Mouse (Mus musculus): ENCODE results near the gene Hamp2. TPM values are rescaled to one million over a fixed set of nuclear protein-coding genes. Genes with fewer than 3 reads are reported as not detected.

Hamp2 gene
- polyA plus RNA-seq, 1 experiment from 2014 or later = 0.52 TPM

- ATAC-seq (ENCODE audit: low FRiP score, low TSS enrichment) (no peak), DNase-seq (ENCODE audit: low spot score) (no peak)
- H3K36me3 ChIP-seq (ENCODE audit: control insufficient read depth, insufficient read depth, low read length) = peaks cover 2% of the 10 kb centered on the region; the same call in 1 of the 2 replicates
- no peaks in the 10 kb centered on the region for H3K9me3 ChIP-seq (ENCODE audit: control insufficient read depth, low read length)
- whole genome bisulfite sequencing = 57% methylated on average over 4 of the region's 4 CpGs
- TF ChIP-seq CTCF (IDR thresholded peaks at IDR 0.05; ENCODE audit: low read depth) (no peak), EP300 (optimal IDR thresholded peaks at IDR 0.05) (no peak)
- H3K4me2 ChIP-seq (replicated peaks; ENCODE audit: low read depth) = no peak overlapping the region
- H3K27me3 ChIP-seq (ENCODE audit: control insufficient read depth, insufficient read depth, low read length) = no peaks in the 10 kb centered on the region
- H3K9ac ChIP-seq (ENCODE audit: low read length) = no peak overlapping the region
- no peak overlapping the region for H3K4me3 ChIP-seq (ENCODE audit: low read depth, low read length)
- no peak overlapping the region for H3K27ac ChIP-seq (replicated peaks)
- no peaks in the 10 kb centered on the region for H3K4me1 ChIP-seq (replicated peaks; ENCODE audit: control insufficient read depth, insufficient read depth)
Measured at GRCm38 (mm10) chr7:30969174-30969573, 44.7 kb upstream of the Hamp2 start.

GRCm38 (mm10) chr7:30968611-30969010 lies 44.1 kb upstream of the Hamp2 start:
- Histone ChIP-seq H3K9ac (ENCODE audit: low read length) (no peak overlapping the region), H3K4me1 (replicated peaks; ENCODE audit: control insufficient read depth, insufficient read depth) (no peaks in the 10 kb centered on the region), H3K27me3 (ENCODE audit: control insufficient read depth, insufficient read depth, low read length) (no peaks in the 10 kb centered on the region), H3K4me3 (ENCODE audit: low read depth, low read length) (no peak overlapping the region), H3K36me3 (ENCODE audit: control insufficient read depth, insufficient read depth, low read length) (peaks cover 2% of the 10 kb centered on the region; the same call in 1 of the 2 replicates), H3K27ac (replicated peaks) (no peak overlapping the region), H3K9me3 (ENCODE audit: control insufficient read depth, low read length) (no peaks in the 10 kb centered on the region), H3K4me2 (replicated peaks; ENCODE audit: low read depth) (no peak overlapping the region)
- 87% methylated on average over 8 of the region's 8 CpGs for WGBS
- DNase-seq (ENCODE audit: low spot score) (no peak), ATAC-seq (ENCODE audit: low FRiP score, low TSS enrichment) (no peak)
- TF ChIP-seq EP300 (optimal IDR thresholded peaks at IDR 0.05) (no peak), CTCF (IDR thresholded peaks at IDR 0.05; ENCODE audit: low read depth) (no peak)

- ATAC-seq (ENCODE audit: low FRiP score, low TSS enrichment) = no peak
- Histone ChIP-seq H3K9me3 (ENCODE audit: control insufficient read depth, low read length) (no peaks in the 10 kb centered on the region), H3K36me3 (ENCODE audit: control insufficient read depth, insufficient read depth, low read length) (peaks cover 2% of the 10 kb centered on the region; the same call in 1 of the 2 replicates), H3K4me1 (replicated peaks; ENCODE audit: control insufficient read depth, insufficient read depth) (no peaks in the 10 kb centered on the region), H3K27ac (replicated peaks) (no peak overlapping the region), H3K9ac (ENCODE audit: low read length) (no peak overlapping the region), H3K4me3 (ENCODE audit: low read depth, low read length) (no peak overlapping the region), H3K4me2 (replicated peaks; ENCODE audit: low read depth) (no peak overlapping the region), H3K27me3 (ENCODE audit: control insufficient read depth, insufficient read depth, low read length) (no peaks in the 10 kb centered on the region)
- TF ChIP-seq CTCF (IDR thresholded peaks at IDR 0.05; ENCODE audit: low read depth) (no peak), EP300 (optimal IDR thresholded peaks at IDR 0.05) (no peak)
- DNase-seq (ENCODE audit: low spot score) = no peak
- WGBS = 82% methylated on average over 3 of the region's 3 CpGs
Measured at GRCm38 (mm10) chr7:30966657-30967056, 42.2 kb upstream of the Hamp2 start.

- ATAC-seq (ENCODE audit: low FRiP score, low TSS enrichment) = no peak
- Histone ChIP-seq H3K9ac (ENCODE audit: low read length) (no peak overlapping the region), H3K4me3 (ENCODE audit: low read depth, low read length) (no peak overlapping the region), H3K27me3 (ENCODE audit: control insufficient read depth, insufficient read depth, low read length) (no peaks in the 10 kb centered on the region), H3K36me3 (ENCODE audit: control insufficient read depth, insufficient read depth, low read length) (peaks cover 2% of the 10 kb centered on the region; the same call in 1 of the 2 replicates), H3K4me1 (replicated peaks; ENCODE audit: control insufficient read depth, insufficient read depth) (no peaks in the 10 kb centered on the region), H3K27ac (replicated peaks) (no peak overlapping the region), H3K4me2 (replicated peaks; ENCODE audit: low read depth) (no peak overlapping the region), H3K9me3 (ENCODE audit: control insufficient read depth, low read length) (no peaks in the 10 kb centered on the region)
- 88% methylated on average over 14 of the region's 14 CpGs for WGBS
- DNase-seq (ENCODE audit: low spot score) = no peak
- no peak for TF ChIP-seq CTCF (IDR thresholded peaks at IDR 0.05; ENCODE audit: low read depth)
- TF ChIP-seq EP300 (optimal IDR thresholded peaks at IDR 0.05) = no peak
Measured at GRCm38 (mm10) chr7:30965677-30966076, 41.2 kb upstream of the Hamp2 start.

- H3K27me3 ChIP-seq (ENCODE audit: control insufficient read depth, insufficient read depth, low read length) = no peaks in the 10 kb centered on the region
- 82% methylated on average over 7 of the region's 7 CpGs for WGBS
- no peak for ATAC-seq (ENCODE audit: low FRiP score, low TSS enrichment)
- H3K9me3 ChIP-seq (ENCODE audit: control insufficient read depth, low read length) = no peaks in the 10 kb centered on the region
- H3K36me3 ChIP-seq (ENCODE audit: control insufficient read depth, insufficient read depth, low read length) = peaks cover 2% of the 10 kb centered on the region; the same call in 1 of the 2 replicates
- H3K4me2 ChIP-seq (replicated peaks; ENCODE audit: low read depth) = no peak overlapping the region
- TF ChIP-seq CTCF (IDR thresholded peaks at IDR 0.05; ENCODE audit: low read depth) = no peak
- no peak for TF ChIP-seq EP300 (optimal IDR thresholded peaks at IDR 0.05)
- H3K9ac ChIP-seq (ENCODE audit: low read length) = no peak overlapping the region
- no peak overlapping the region for H3K27ac ChIP-seq (replicated peaks)
- H3K4me1 ChIP-seq (replicated peaks; ENCODE audit: control insufficient read depth, insufficient read depth) = no peaks in the 10 kb centered on the region
- H3K4me3 ChIP-seq (ENCODE audit: low read depth, low read length) = no peak overlapping the region
- DNase-seq (ENCODE audit: low spot score) = no peak
Measured at GRCm38 (mm10) chr7:30964366-30964765, 39.9 kb upstream of the Hamp2 start.

- Histone ChIP-seq H3K27ac (replicated peaks) (no peak overlapping the region), H3K9me3 (ENCODE audit: control insufficient read depth, low read length) (no peaks in the 10 kb centered on the region), H3K4me2 (replicated peaks; ENCODE audit: low read depth) (no peak overlapping the region), H3K27me3 (ENCODE audit: control insufficient read depth, insufficient read depth, low read length) (no peaks in the 10 kb centered on the region), H3K36me3 (ENCODE audit: control insufficient read depth, insufficient read depth, low read length) (peaks cover 2% of the 10 kb centered on the region; the same call in 1 of the 2 replicates), H3K4me1 (replicated peaks; ENCODE audit: control insufficient read depth, insufficient read depth) (peaks cover 6% of the 10 kb centered on the region; the same call in 1 of the 2 replicates), H3K4me3 (ENCODE audit: low read depth, low read length) (no peak overlapping the region), H3K9ac (ENCODE audit: low read length) (no peak overlapping the region)
- no peak for TF ChIP-seq CTCF (IDR thresholded peaks at IDR 0.05; ENCODE audit: low read depth)
- no peak for TF ChIP-seq EP300 (optimal IDR thresholded peaks at IDR 0.05)
- no peak for DNase-seq (ENCODE audit: low spot score)
- 93% methylated on average over 5 of the region's 5 CpGs for WGBS
- no peak for ATAC-seq (ENCODE audit: low FRiP score, low TSS enrichment)
Measured at GRCm38 (mm10) chr7:30962862-30963261, 38.4 kb upstream of the Hamp2 start.
